Mouse (Mus musculus) Patski (cell line): ENCODE measurements around the gene Trpm3. TPM values are rescaled to one million over a fixed set of nuclear protein-coding genes. Genes with fewer than 3 reads are reported as not detected.

ENCODE experiments used
- ATAC-seq: fragments of 100-300 bp; one replicate; pipeline ENCODE4 v1.8.0; 2021
- CTCF ChIA-PET: fragments of 350-600 bp; sonication (Branson Sonifier 250); formaldehyde crosslinking; loops from one replicate; lab custom pipeline; 2022; ENCODE audit warnings: inconsistent platforms; lab: Charles Lee
- POLR2A ChIA-PET: fragments of 350-600 bp; sonication (Branson Sonifier 250); formaldehyde crosslinking; loops from one replicate; lab custom pipeline; 2022; ENCODE audit warnings: antibody characterized with exemption, inconsistent platforms; lab: Charles Lee
- DNase-seq: peaks from one replicate; pipeline ENCODE4 v3.0.0-alpha.2; 2011; ENCODE audit warnings: low read depth, low spot score
- H3K27me3 ChIP-seq: fragments of 371-371 bp; one replicate; pipeline ENCODE4 v1.5.1; 2021
- CTCF ChIP-seq: fragments of 100-300 bp; IDR thresholded peaks from one replicate; pipeline ENCODE4 v1.5.1; 2021
- in situ Hi-C: fragments of 300-500 bp; cut with MboI; formaldehyde crosslinking; loops from 3 replicates; pipeline ENCODE4 v1.11.1; 2018; ENCODE audit warnings: low pct_unique_long_range_greater_than_20kb, mixed read lengths
- polyA plus RNA-seq: library from polyadenylated mRNA; unstranded; gene quantifications from one replicate; pipeline ENCODE4 v1.2.3, GENCODE M21; 2021

The Trpm3 gene
- polyA plus RNA-seq, 1 experiment from 2014 or later = 2.0 TPM

DNA sequence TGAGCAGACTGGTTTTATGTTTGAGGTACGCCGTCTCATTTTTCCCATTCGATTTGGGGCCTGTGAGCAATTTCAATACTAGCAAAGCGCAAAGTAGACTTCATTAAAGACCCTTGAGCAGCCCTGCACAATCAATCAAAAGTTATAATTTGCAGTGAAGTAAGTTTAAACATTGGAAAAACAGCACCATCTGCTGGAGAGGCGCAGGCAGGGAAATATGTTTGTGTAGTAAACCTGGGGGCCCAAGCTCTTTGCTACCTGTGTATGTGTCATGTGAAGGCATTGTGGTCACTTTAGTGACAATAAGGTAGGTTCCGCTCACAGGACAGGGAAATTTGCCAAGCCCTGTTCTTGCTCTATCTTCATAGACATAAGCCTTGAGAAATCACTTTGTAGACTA, 492.5 kb downstream of the Trpm3 start:
- peaks cover 3% of the 10 kb centered on the region for H3K27me3 ChIP-seq
- ChIA-PET CTCF (interaction anchor here (0.7 to 1.6 kb wide), 2 partner anchors 15 to 294 kb away, joined by 3 to 5 read pairs; no protein-coding TSS in a partner anchor), POLR2A (no interaction called here)
- DNase-seq (no peak), ATAC-seq (no peak)
- TF ChIP-seq CTCF = peak; percentile 80
- in situ Hi-C loops = loop anchor here (10.0 kb wide), 2 partner anchors 253 to 297 kb away; no protein-coding TSS in a partner anchor

DNA sequence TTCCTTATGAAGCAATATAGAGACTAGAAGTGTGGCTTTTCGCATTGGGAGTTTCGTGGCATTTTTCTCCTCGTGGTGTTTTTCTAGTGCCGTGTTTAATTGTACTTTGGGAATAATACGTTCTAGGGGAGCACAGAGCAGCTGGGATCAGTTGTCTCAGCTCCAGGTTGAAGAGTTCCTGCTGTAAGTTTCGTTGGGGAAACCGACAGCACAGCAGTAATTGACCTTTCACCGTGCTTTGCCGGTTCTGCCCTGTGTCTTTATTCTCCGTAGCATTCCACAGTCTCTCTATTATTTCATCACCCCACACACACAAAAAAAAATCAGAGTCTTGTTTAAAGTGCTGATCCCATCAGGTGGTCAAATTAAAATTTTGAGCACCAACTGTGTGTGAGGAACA, 496.8 kb downstream of the Trpm3 start:
- no peaks in the 10 kb centered on the region for H3K27me3 ChIP-seq
- no peak for TF ChIP-seq CTCF
- POLR2A ChIA-PET = no interaction called here
- in situ Hi-C loops = loop anchor here (10.0 kb wide), 2 partner anchors 249 to 301 kb away; no protein-coding TSS in a partner anchor
- CTCF ChIA-PET = no interaction called here
- DNase-seq = no peak
- ATAC-seq = no peak

DNA sequence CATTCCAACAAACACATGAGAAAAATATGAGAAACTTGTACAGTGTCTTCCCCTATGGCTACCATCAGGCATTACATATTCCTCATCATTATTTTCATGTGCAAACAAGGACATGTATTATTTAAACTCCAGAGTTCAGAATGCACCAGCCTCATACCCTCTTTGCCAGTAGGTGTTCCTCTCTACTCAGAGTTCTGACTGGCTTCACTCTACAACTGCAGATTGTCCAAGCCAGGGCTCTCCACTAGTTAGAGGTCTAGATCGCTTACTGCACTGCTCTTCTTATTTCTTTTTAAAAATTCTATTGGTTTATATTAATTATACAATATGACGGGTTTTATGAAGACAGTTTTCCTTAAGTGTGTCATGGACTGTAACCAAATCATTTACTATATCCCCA, 498.9 kb downstream of the Trpm3 start:
- CTCF ChIA-PET = no interaction called here
- ATAC-seq = no peak

DNA sequence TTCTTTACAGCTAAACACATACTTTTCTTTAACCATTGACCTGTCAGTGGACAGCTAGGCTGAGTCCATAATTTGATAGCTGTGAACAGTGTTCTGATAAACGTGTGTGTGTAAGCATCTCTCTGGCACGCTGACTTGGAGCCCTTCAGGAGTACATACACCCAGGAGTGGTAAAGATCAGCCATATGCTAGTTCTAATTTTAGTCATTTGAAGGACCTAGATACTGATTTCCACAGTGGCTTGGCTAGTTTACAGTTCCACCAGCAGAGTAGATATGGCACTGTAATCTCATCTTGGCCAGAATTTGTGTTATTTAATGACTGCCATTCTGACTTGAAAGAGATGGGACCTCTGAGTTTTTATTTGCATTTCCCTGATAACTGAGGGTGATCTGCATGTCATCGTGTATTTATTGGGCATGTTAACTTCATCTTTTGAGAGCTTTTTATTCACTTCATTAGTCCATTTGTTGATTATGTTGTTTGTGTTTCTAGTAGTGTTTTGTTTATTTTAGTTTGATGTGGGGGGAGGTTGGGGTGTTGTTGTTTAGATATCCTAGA, 499.6 kb downstream of the Trpm3 start:
- DNase-seq (no peak), ATAC-seq (no peak)
- no peaks in the 10 kb centered on the region for H3K27me3 ChIP-seq
- no peak for TF ChIP-seq CTCF
- ChIA-PET POLR2A (interaction anchor here (0.8 kb wide), 1 partner anchor 246 kb away, joined by 3 read pairs; no protein-coding TSS in a partner anchor), CTCF (no interaction called here)
- in situ Hi-C loops = loop anchor here (10.0 kb wide), 2 partner anchors 246 to 304 kb away; no protein-coding TSS in a partner anchor

More for the DNA sequence above, 498.9 kb downstream of the Trpm3 start:
- POLR2A ChIA-PET = no interaction called here
- no peaks in the 10 kb centered on the region for H3K27me3 ChIP-seq
- in situ Hi-C loops = loop anchor here (10.0 kb wide), 2 partner anchors 247 to 303 kb away; no protein-coding TSS in a partner anchor
- TF ChIP-seq CTCF = peak; percentile 22
- no peak for DNase-seq

DNA sequence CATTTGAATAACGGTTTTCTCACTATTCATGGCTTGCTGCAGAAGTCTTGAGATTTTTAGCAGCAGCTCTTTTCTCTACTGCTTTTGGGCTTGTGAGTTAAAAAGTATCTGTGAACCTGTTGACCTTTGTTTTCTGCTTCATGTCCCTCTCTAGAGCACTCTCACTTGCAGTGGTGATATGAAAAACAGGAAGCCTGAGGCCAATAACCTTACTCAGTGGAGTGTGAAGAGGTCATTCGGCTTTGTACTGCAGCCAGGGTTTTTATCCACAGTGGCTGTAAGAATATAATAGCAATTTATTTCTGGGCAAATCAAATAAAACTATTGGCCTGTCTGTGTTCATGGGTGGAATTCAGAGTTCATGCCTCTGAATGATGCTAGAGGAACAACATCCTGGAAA, 503.3 kb downstream of the Trpm3 start:
- ChIA-PET CTCF (interaction anchor here (1.2 kb wide), 3 partner anchors 12 to 170 kb away, joined by 3 read pairs; no protein-coding TSS in a partner anchor), POLR2A (no interaction called here)
- TF ChIP-seq CTCF = no peak
- no peak for DNase-seq
- in situ Hi-C loops = no loop called here
- no peaks in the 10 kb centered on the region for H3K27me3 ChIP-seq
- ATAC-seq = no peak

DNA sequence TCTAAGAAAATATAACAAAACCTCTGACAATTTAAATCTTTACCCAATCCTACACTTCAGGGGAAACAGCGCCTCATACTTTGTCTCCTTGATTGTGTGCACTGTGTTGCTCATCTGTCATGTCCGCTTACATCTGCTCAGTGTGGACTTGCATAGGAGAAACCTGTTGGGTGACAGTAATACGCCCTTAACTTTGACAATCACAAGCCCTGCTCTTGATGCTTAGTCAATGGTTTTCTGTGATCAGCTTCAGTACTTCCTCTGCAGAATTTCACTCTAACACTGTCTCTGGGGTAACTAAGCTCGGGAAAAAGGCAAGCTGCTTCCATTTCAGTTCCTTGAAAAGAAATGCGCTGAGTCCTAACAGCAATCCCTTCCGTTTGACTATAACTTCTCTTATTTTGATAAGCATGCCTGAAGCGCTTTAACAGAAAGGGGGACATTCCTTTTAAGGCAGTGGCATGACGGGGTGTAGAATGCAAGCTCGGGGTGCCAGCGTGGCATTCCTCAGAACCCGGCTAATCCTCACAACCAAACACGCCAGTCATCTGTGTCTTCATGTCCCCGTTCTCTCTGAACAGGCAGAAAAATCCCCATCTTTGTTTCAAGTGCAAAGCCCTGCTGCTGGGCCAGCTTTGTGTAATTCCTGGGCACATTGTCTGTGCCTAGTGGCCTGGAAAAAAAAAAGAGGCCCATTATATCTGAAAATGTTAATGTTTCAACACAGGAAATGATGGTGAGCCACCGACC, 517.8 kb downstream of the Trpm3 start:
- no peaks in the 10 kb centered on the region for H3K27me3 ChIP-seq
- ChIA-PET CTCF (interaction anchor here (1.1 to 1.5 kb wide), 2 partner anchors 20 to 48 kb away, joined by 3 to 4 read pairs; no protein-coding TSS in a partner anchor), POLR2A (interaction anchor here (0.5 to 1.1 kb wide), 2 partner anchors 11 to 47 kb away, joined by 3 to 4 read pairs; no protein-coding TSS in a partner anchor)
- DNase-seq = peak; percentile 81
- ATAC-seq = peak; percentile 93
- in situ Hi-C loops = no loop called here
- TF ChIP-seq CTCF = no peak

DNA sequence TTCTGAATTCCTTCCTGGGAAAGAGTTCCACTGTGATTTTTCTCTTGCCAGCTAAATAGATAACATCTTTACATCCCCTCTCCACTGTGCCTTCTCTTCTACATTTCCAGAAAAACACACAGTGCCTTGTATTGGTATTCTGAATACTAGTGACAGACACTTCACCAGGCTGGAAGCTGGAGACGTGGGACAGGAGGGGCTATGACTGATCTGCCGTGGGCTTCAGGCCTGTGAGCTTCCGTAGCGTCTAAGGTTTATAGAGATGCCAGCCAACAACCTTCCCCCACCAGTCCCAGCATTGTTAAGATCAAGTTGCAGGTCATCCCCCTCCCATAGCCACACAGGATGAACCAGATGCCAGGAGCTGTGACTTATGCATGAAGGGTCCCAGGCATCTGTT, 518.4 kb downstream of the Trpm3 start:
- ATAC-seq (peak; percentile 31), DNase-seq (no peak)
- no peaks in the 10 kb centered on the region for H3K27me3 ChIP-seq
- no peak for TF ChIP-seq CTCF
- CTCF ChIA-PET = interaction anchor here (0.8 to 1.5 kb wide), 2 partner anchors 47 to 154 kb away, joined by 3 to 4 read pairs; no protein-coding TSS in a partner anchor
- POLR2A ChIA-PET = interaction anchor here (0.5 to 1.1 kb wide), 2 partner anchors 10 to 46 kb away, joined by 3 to 4 read pairs; no protein-coding TSS in a partner anchor
- in situ Hi-C loops = no loop called here

DNA sequence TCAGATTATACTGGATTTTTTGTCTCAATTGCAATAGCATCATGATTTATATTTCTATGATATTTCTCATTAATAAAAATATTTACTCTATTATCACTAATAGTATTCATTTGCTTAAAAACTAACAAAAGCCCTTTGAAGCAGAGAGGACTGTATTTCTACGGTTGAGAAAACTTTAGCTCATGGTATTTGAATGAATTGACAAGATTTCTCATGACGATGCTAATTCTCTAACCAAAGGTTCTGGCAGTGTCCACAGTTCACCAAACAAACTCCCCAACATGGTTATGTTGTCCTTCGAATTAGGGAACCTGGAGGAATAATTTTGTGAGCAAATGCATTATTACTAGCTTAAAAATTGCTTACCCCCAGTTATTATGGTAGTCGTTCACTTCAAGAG, 526.6 kb downstream of the Trpm3 start:
- TF ChIP-seq CTCF = no peak
- CTCF ChIA-PET = interaction anchor here (0.9 to 1.3 kb wide), 2 partner anchors 14 to 15 kb away, joined by 3 read pairs; no protein-coding TSS in a partner anchor
- ATAC-seq = no peak
- POLR2A ChIA-PET = no interaction called here
- DNase-seq = no peak
- in situ Hi-C loops = no loop called here
- no peaks in the 10 kb centered on the region for H3K27me3 ChIP-seq

DNA sequence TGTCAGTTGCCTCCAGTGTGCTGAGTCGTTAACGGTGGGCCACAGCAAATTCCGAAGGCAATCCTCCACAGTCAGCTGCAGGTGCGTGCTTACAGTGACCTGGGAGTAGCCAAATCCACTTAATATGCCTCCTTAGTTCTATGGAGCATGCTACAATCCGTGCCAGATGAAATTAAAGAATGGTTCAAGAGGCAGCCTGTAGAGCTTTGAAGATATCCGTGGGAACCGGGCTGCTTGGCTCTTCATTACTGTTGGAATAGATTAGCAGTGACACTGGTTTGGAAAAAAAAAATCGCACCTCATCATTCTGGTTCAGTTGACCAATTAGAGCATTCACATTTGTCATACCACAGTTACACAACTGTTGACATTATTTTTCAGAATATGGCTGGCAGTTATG, 531.4 kb downstream of the Trpm3 start:
- no peak for DNase-seq
- H3K27me3 ChIP-seq = no peaks in the 10 kb centered on the region
- CTCF ChIA-PET = no interaction called here
- no peak for TF ChIP-seq CTCF
- no peak for ATAC-seq
- in situ Hi-C loops = no loop called here
- POLR2A ChIA-PET = no interaction called here

DNA sequence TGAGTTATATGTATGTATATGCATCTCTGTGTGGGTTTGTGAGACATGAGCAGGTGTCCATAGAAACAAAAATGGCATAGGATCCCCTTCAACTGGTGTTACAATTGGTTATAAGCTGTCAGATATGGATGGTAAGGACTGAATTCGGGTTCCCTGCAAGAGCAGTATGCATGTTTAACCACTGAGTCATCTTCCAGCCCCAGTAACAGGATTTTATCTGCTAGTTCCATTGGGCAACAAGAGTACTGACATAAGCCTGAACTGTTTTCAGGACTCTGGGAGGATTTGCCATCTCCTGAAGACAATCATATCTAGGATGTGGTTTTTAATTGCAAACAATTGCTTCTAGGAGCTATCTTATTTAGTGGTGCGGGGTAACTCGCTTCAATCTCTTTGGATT, 534.0 kb downstream of the Trpm3 start:
- no peak for TF ChIP-seq CTCF
- ATAC-seq (peak; percentile 88), DNase-seq (no peak)
- ChIA-PET POLR2A (no interaction called here), CTCF (interaction anchor here (0.9 kb wide), 1 partner anchor 15 kb away, joined by 3 read pairs; no protein-coding TSS in a partner anchor)
- in situ Hi-C loops = no loop called here
- no peaks in the 10 kb centered on the region for H3K27me3 ChIP-seq
